Mouse (Mus musculus): Measurements from ENCODE around the gene Susd2. TPM values are rescaled to one million over a fixed set of nuclear protein-coding genes. Genes with fewer than 3 reads are reported as not detected.

The Susd2 gene
- polyA plus RNA-seq, 1 experiment, result 0.17 TPM

GRCm38 (mm10) chr10:75633048-75633447 lies 10.8 kb downstream of the Susd2 start:
- TF ChIP-seq GATA1 (IDR thresholded peaks at IDR 0.05; ENCODE audit: borderline replicate concordance, low read length) (no peak), FLI1 (IDR thresholded peaks at IDR 0.05; ENCODE audit: low read length) (no peak)
- Histone ChIP-seq H3K4me1 (peaks cover 31% of the 10 kb centered on the region), H3K9me3 (peaks cover 19% of the 10 kb centered on the region), H3K27me3 (replicated peaks) (peaks cover 36% of the 10 kb centered on the region), H3K4me3 (replicated peaks) (no peak overlapping the region), H3K36me3 (replicated peaks; ENCODE audit: low read length) (no peaks in the 10 kb centered on the region)

GRCm38 (mm10) chr10:75632633-75633032 lies 11.2 kb downstream of the Susd2 start:
- peaks cover 30% of the 10 kb centered on the region for H3K4me1 ChIP-seq
- H3K27me3 ChIP-seq (replicated peaks), result peaks cover 32% of the 10 kb centered on the region
- no peak overlapping the region for H3K4me3 ChIP-seq (replicated peaks)
- H3K36me3 ChIP-seq (replicated peaks; ENCODE audit: low read length), result no peaks in the 10 kb centered on the region
- peaks cover 19% of the 10 kb centered on the region for H3K9me3 ChIP-seq
- no peak for TF ChIP-seq FLI1 (IDR thresholded peaks at IDR 0.05; ENCODE audit: low read length)
- TF ChIP-seq GATA1 (IDR thresholded peaks at IDR 0.05; ENCODE audit: borderline replicate concordance, low read length), result no peak

- TF ChIP-seq FLI1 (IDR thresholded peaks at IDR 0.05; ENCODE audit: low read length) (no peak), GATA1 (IDR thresholded peaks at IDR 0.05; ENCODE audit: borderline replicate concordance, low read length) (no peak)
Observed at GRCm38 (mm10) chr10:75627490-75627889, 16.3 kb downstream of the Susd2 start.

GRCm38 (mm10) chr10:75626991-75627390 lies 16.8 kb downstream of the Susd2 start:
- H3K4me3 ChIP-seq (replicated peaks), result no peak overlapping the region
- H3K36me3 ChIP-seq (replicated peaks; ENCODE audit: low read length), result no peaks in the 10 kb centered on the region
- peaks cover 22% of the 10 kb centered on the region for H3K9me3 ChIP-seq

More at GRCm38 (mm10) chr10:75627490-75627889, 16.3 kb downstream of the Susd2 start:
- Histone ChIP-seq H3K27me3 (replicated peaks) (peaks cover 9% of the 10 kb centered on the region), H3K4me1 (peaks cover 16% of the 10 kb centered on the region), H3K4me3 (replicated peaks) (no peak overlapping the region), H3K9me3 (peaks cover 19% of the 10 kb centered on the region), H3K36me3 (replicated peaks; ENCODE audit: low read length) (no peaks in the 10 kb centered on the region)

GRCm38 (mm10) chr10:75625920-75626319 lies 17.9 kb downstream of the Susd2 start:
- no peaks in the 10 kb centered on the region for H3K36me3 ChIP-seq (replicated peaks; ENCODE audit: low read length)
- H3K9me3 ChIP-seq, result peaks cover 26% of the 10 kb centered on the region
- no peak for TF ChIP-seq FLI1 (IDR thresholded peaks at IDR 0.05; ENCODE audit: low read length)
- TF ChIP-seq GATA1 (IDR thresholded peaks at IDR 0.05; ENCODE audit: borderline replicate concordance, low read length), result no peak
- no peak overlapping the region for H3K4me3 ChIP-seq (replicated peaks)
- H3K27me3 ChIP-seq (replicated peaks), result peaks cover 5% of the 10 kb centered on the region
- H3K4me1 ChIP-seq, result peaks cover 13% of the 10 kb centered on the region

More at GRCm38 (mm10) chr10:75626991-75627390, 16.8 kb downstream of the Susd2 start:
- TF ChIP-seq GATA1 (IDR thresholded peaks at IDR 0.05; ENCODE audit: borderline replicate concordance, low read length) (no peak), FLI1 (IDR thresholded peaks at IDR 0.05; ENCODE audit: low read length) (no peak)
- peaks cover 15% of the 10 kb centered on the region for H3K4me1 ChIP-seq
- H3K27me3 ChIP-seq (replicated peaks), result peaks cover 8% of the 10 kb centered on the region

GRCm38 (mm10) chr10:75620818-75621217 lies 23.0 kb downstream of the Susd2 start:
- peaks cover 14% of the 10 kb centered on the region; the same call in 1 of the 2 replicates for H3K4me1 ChIP-seq
- H3K4me3 ChIP-seq (replicated peaks), result no peak overlapping the region
- peaks cover 3% of the 10 kb centered on the region for H3K36me3 ChIP-seq (replicated peaks; ENCODE audit: low read length)
- no peak for TF ChIP-seq GATA1 (IDR thresholded peaks at IDR 0.05; ENCODE audit: borderline replicate concordance, low read length)
- no peak for TF ChIP-seq FLI1 (IDR thresholded peaks at IDR 0.05; ENCODE audit: low read length)
- no peaks in the 10 kb centered on the region for H3K27me3 ChIP-seq (replicated peaks)
- peaks cover 7% of the 10 kb centered on the region for H3K9me3 ChIP-seq

GRCm38 (mm10) chr10:75616044-75616443 lies 27.8 kb downstream of the Susd2 start:
- no peak for TF ChIP-seq GATA1 (IDR thresholded peaks at IDR 0.05; ENCODE audit: borderline replicate concordance, low read length)
- no peak for TF ChIP-seq FLI1 (IDR thresholded peaks at IDR 0.05; ENCODE audit: low read length)
- Histone ChIP-seq H3K27me3 (replicated peaks) (peaks cover 10% of the 10 kb centered on the region), H3K4me1 (peaks cover 11% of the 10 kb centered on the region; the same call in 1 of the 2 replicates), H3K9me3 (no peaks in the 10 kb centered on the region), H3K36me3 (replicated peaks; ENCODE audit: low read length) (peaks cover 17% of the 10 kb centered on the region), H3K4me3 (replicated peaks) (no peak overlapping the region)

GRCm38 (mm10) chr10:75610486-75610885 lies 33.3 kb downstream of the Susd2 start:
- TF ChIP-seq GATA1 (IDR thresholded peaks at IDR 0.05; ENCODE audit: borderline replicate concordance, low read length) (no peak), FLI1 (IDR thresholded peaks at IDR 0.05; ENCODE audit: low read length) (no peak)
- Histone ChIP-seq H3K36me3 (replicated peaks; ENCODE audit: low read length) (peaks cover 31% of the 10 kb centered on the region), H3K27me3 (replicated peaks) (peaks cover 23% of the 10 kb centered on the region), H3K9me3 (no peaks in the 10 kb centered on the region), H3K4me3 (replicated peaks) (no peak overlapping the region), H3K4me1 (no peaks in the 10 kb centered on the region)

GRCm38 (mm10) chr10:75608975-75609374 lies 34.8 kb downstream of the Susd2 start:
- TF ChIP-seq FLI1 (IDR thresholded peaks at IDR 0.05; ENCODE audit: low read length), result no peak
- TF ChIP-seq GATA1 (IDR thresholded peaks at IDR 0.05; ENCODE audit: borderline replicate concordance, low read length), result no peak
- Histone ChIP-seq H3K9me3 (no peaks in the 10 kb centered on the region), H3K4me3 (replicated peaks) (no peak overlapping the region), H3K36me3 (replicated peaks; ENCODE audit: low read length) (peaks cover 19% of the 10 kb centered on the region), H3K27me3 (replicated peaks) (peaks cover 24% of the 10 kb centered on the region), H3K4me1 (peaks cover 5% of the 10 kb centered on the region; the same call in 1 of the 2 replicates)

- Histone ChIP-seq H3K36me3 (replicated peaks; ENCODE audit: low read length) (peaks cover 19% of the 10 kb centered on the region), H3K9me3 (no peaks in the 10 kb centered on the region), H3K4me3 (replicated peaks) (no peak overlapping the region), H3K4me1 (peaks cover 5% of the 10 kb centered on the region; the same call in 1 of the 2 replicates), H3K27me3 (replicated peaks) (peaks cover 36% of the 10 kb centered on the region)
- TF ChIP-seq FLI1 (IDR thresholded peaks at IDR 0.05; ENCODE audit: low read length) (no peak), GATA1 (IDR thresholded peaks at IDR 0.05; ENCODE audit: borderline replicate concordance, low read length) (no peak)
Observed at GRCm38 (mm10) chr10:75607253-75607652, 36.6 kb downstream of the Susd2 start.
